Mouse (Mus musculus) gastrocnemius, postnatal 10 days (tissue): ENCODE results near the gene Cdc6. TPM values are rescaled to one million over a fixed set of nuclear protein-coding genes. Genes with fewer than 3 reads are reported as not detected.

ENCODE experiments used
- total RNA-seq, 2 experiments: library from RNA; stranded (reverse); gene quantifications; 2 replicates each; pipeline ENCODE4 v1.2.3; 2021

Gene Cdc6
- total RNA-seq, 2 experiments from 2014 or later: 2.3 to 3.5 TPM

Other genes with a start within 250 kb of the Cdc6 start
- gene Gsdma, start 243.4 kb upstream of the Cdc6 start, total RNA-seq: not detected
- 100 to 1,000 TPM; 112 to 113 TPM for gene Psmd3, start 225.2 kb upstream of the Cdc6 start, total RNA-seq
- gene Csf3, start 206.5 kb upstream of the Cdc6 start, total RNA-seq: not detected
- gene Med24, start 178.4 kb upstream of the Cdc6 start, total RNA-seq: 10 to 100 TPM; 47.8 to 52.5 TPM
- gene Thra, start 167.2 kb upstream of the Cdc6 start, total RNA-seq: 100 to 1,000 TPM; 149 to 169 TPM
- gene Nr1d1, start 132.5 kb upstream of the Cdc6 start, total RNA-seq: 10 to 100 TPM; 42.4 to 58.7 TPM
- gene Msl1, start 112.3 kb upstream of the Cdc6 start, total RNA-seq: 10 to 100 TPM; 62.6 to 74.1 TPM
- gene Casc3, start 102.9 kb upstream of the Cdc6 start, total RNA-seq: 10 to 100 TPM; 19.1 to 26.2 TPM
- gene Rapgefl1, start 71.0 kb upstream of the Cdc6 start, total RNA-seq: 1 to 10 TPM; 1.9 to 2.6 TPM
- gene Wipf2, start 44.2 kb upstream of the Cdc6 start, total RNA-seq: 1 to 10 TPM; 6.3 to 9.0 TPM
- 10 to 100 TPM; 22.6 to 31.5 TPM for gene Rara, start 20.0 kb downstream of the Cdc6 start, total RNA-seq
- not detected for gene Gjd3, start 75.2 kb downstream of the Cdc6 start, total RNA-seq
- gene Top2a, start 116.4 kb downstream of the Cdc6 start, total RNA-seq: 10 to 100 TPM; 33.9 to 43.9 TPM
- gene Igfbp4, start 133.4 kb downstream of the Cdc6 start, total RNA-seq: 100 to 1,000 TPM; 172 to 198 TPM
- not detected for gene Tns4, start 181.5 kb downstream of the Cdc6 start, total RNA-seq
- under 1 TPM; 0.14 to 0.23 TPM for gene Ccr7, start 247.3 kb downstream of the Cdc6 start, total RNA-seq